Mouse (Mus musculus): Measurements from ENCODE around the gene Fes.

Fes gene

GRCm38 (mm10) chr7:80346173-80346572 is 41.6 kb downstream of the Fes start:
- no peak for DNase-seq (ENCODE audit: low spot score in 2 of 2)

DNA sequence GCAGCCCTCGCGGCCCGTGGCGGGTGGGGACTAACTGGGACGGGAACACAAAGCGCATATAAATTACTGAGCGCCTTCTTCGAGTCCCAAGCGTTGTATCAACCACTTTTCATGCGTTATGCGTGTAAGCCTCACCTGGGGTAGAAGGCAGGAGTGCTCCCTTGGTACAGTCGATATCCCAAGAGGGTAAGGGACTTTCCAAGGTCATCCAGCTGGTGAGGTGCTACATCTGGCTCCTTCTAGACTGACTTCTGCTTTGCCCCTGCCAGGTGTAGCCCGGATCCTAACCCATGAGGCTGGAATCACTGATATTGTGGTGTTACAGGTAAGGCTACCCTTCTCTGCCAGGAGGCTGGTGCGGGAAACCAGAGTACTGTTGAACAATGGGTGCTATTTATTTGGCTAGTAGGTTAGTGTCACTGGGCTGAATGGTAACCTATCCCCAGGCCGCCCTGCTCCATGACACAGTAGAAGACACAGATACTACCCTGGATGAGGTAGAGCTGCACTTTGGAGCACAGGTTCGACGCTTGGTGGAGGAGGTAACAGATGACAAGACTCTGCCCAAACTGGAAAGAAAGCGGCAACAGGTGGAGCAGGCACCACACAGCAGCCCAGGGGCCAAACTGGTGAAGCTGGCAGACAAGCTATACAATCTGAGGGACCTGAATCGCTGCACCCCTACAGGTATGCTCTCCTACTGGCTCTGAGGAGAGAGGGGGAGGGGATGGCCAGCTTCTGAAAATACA is 44.3 kb downstream of the Fes start:
- DNase-seq (ENCODE audit: low spot score in 2 of 2) = no peak

DNA sequence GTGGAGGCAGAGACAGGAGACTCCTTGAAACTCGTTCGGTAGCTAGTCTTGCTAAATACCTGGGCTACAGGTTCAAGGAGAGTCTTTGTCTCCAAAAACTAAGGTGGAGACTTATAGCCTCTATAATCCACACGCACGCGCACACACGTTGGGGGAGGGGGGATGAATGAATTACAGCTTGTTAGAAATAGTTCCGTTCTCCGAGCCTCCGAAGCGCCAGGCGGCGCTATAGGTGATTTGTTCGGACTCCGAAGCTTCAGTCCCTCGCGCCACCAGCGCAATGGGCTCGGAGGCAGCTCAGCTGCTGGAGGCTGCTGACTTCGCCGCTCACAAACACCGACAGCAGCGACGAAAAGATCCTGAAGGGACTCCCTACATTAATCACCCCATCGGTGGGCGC is 44.9 kb downstream of the Fes start, which contains the start of gene Hddc3:
Hddc3 (plus strand) TSS at position 247 of the 400 bp plus-strand sequence.
- peak; percentile 98 to 99 for DNase-seq (ENCODE audit: low spot score in 2 of 2)

GRCm38 (mm10) chr7:80341793-80342192 is 46.0 kb downstream of the Fes start:
- no peak for DNase-seq (ENCODE audit: low spot score in 2 of 2)

DNA sequence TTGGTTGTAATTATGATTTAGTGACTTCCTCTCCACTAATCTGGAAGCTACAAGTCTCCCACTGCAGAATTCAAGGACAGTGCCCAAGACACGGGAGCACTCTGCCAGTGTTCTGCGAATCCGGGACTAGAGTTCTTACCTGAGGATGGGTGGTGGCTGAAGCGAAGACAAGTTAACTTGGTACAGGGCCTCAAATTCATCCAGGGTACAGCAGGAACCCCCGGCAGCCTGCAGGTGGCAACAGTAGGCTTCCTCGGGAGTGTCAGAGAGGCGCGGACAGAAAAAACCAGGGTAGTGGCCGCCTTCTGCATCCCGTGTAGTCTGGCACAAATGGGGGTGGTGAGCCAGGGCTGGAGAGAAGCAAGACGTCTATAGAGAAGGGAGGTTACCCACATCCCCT is 47.0 kb downstream of the Fes start, which contains the start of gene Unc45a:
Unc45a (minus strand) TSS at position 213 of the 400 bp plus-strand sequence.
- DNase-seq (ENCODE audit: low spot score in 2 of 2) = peak; percentile 64 to 69

DNA sequence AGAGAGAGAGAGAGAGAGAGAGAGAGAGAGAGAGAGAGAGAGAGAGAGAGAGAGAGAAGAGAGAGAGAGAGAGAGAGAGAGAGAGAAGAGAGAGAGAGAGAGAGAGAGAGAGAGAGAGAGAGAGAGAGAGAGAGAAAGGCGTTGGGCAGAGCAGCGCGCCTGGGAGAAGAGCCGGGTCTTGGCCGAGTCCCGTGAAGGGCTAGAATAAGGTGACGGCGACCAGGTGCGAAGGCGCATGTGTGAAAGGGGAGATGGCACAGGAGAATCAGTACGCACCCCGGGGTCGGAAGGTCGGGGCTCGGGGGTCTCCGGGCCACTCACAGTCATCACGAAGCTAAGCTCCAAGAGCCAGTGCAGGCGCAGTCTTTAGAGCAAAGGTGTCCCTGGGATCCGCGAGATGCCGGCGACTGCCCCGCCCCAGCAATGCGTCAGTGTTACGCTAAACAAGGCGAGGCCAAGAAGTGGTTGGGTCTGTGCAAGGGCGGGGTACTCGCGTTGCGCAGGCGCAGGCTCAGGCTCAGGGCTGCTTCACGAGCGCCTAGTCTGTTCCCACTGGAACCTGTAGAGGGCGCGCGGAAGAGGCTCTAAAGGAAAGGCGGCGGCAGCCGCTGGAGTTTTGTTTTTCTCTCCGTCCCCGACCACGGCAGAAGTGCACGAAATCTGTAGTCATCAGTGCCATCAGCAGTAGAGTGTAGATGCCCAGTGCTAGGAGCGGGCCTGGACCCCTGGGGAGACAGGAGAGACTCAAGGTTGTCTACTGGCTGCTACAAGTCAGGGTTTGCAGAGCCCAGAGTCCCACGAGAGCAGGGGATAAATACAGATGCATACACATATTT is 47.7 kb downstream of the Fes start:
- peak; percentile 98 to 99 for DNase-seq (ENCODE audit: low spot score in 2 of 2)

DNA sequence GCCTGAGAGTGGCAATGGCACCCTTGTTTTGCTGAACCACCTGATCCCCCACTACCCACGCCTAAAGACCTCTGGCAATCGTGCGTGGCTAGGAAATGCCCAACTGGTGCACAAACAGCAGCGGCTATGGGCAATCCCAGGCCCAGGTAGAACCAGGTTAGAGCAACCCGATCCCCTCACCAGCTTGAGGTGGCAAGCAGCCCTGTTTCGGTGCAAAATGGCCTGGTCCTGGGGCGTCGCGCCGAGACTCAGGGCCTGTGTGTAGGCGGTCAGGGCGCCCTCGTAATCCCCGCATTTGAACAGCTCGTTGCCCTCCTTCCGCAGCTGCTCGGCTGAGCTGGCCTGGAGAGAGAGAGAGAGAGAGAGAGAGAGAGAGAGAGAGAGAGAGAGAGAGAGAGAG is 48.4 kb downstream of the Fes start:
- DNase-seq (ENCODE audit: low spot score in 2 of 2) = peak in 1 of 2 experiments; percentile 35

DNA sequence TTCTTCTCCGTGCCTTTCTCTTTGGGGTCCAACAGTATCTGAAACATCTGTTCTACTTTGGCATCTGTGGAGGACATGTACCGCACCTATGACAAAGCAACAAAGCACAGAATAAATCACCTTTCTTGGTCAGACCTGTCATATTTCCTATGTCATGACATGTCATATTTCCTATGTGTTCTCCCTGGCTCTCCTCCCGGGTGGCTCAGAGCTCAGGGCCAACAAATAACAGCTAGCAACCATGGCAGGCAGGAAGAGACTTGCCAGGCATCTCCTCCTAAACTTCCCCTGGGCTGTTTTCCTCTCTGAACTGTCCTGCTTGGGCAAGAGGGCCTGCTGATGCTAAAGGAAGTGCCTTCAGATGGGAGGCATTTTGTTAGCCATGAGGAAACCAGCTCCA is 50.8 kb downstream of the Fes start:
- DNase-seq (ENCODE audit: low spot score in 2 of 2) = no peak

GRCm38 (mm10) chr7:80334848-80335247 is 52.9 kb downstream of the Fes start:
- DNase-seq (ENCODE audit: low spot score in 2 of 2) = no peak

GRCm38 (mm10) chr7:80331433-80331832 is 56.3 kb downstream of the Fes start:
- DNase-seq (ENCODE audit: low spot score in 2 of 2) = no peak

DNA sequence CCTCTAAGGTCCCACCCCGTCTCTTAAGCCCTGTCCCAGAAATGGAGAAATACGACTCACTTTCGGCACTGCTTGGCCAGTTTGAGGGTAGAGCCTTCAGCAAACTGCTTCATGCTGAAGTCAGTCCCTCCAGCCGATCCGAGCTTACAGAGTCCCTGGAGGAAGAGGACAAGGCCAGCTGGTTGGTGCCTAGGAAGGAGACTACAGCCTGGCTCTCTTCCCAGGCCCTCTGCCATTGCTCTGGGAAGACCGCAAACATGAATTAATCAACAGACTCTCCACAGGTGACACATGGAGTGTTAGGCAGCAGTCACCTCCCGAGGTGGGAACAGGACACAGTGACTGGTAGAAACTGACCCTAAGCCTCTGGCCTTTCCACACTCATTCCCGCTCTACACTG is 57.5 kb downstream of the Fes start:
- no peak for DNase-seq (ENCODE audit: low spot score in 2 of 2)

Data from right cerebral cortex, adult 2 months (tissue).